Mouse (Mus musculus) CH12F3 (cell line): ENCODE results near the gene Anxa9.
"Not testable (repeated sequence)": the region's sequence is repeated elsewhere in the genome, so short reads cannot be mapped to it uniquely, and the experiment has no call there.

ENCODE experiments used
- in situ Hi-C: fragments of 300-500 bp; cut with MboI; formaldehyde crosslinking; loops from 2 replicates; pipeline ENCODE4 v1.14.3; 2020; ENCODE audit warnings: low sequenced_read_pairs

Gene Anxa9

GRCm38 (mm10) chr3:95307100-95307499 is at the start of gene Anxa9:
TSS of gene Anxa9 (minus strand) at chr3:95307176.
- in situ Hi-C loops: no loop called here

GRCm38 (mm10) chr3:95355911-95356544 is 49.1 kb upstream of the Anxa9 start:
- in situ Hi-C loops: not testable (repeated sequence)

- in situ Hi-C loops: no loop called here
Measured at GRCm38 (mm10) chr3:95349491-95349890, 42.5 kb upstream of the Anxa9 start.

- in situ Hi-C loops: not testable (repeated sequence)
Measured at GRCm38 (mm10) chr3:95348343-95348742, 41.4 kb upstream of the Anxa9 start.

GRCm38 (mm10) chr3:95346454-95346853 is 39.5 kb upstream of the Anxa9 start:
- in situ Hi-C loops: no loop called here

- in situ Hi-C loops: not testable (repeated sequence)
Measured at GRCm38 (mm10) chr3:95343356-95344000, 36.5 kb upstream of the Anxa9 start.

- in situ Hi-C loops: no loop called here
Measured at GRCm38 (mm10) chr3:95338251-95338650, 31.3 kb upstream of the Anxa9 start.

GRCm38 (mm10) chr3:95337345-95337744 is 30.4 kb upstream of the Anxa9 start:
- in situ Hi-C loops: no loop called here

GRCm38 (mm10) chr3:95331528-95331927 is 24.6 kb upstream of the Anxa9 start:
- in situ Hi-C loops: no loop called here

- in situ Hi-C loops: no loop called here
Measured at GRCm38 (mm10) chr3:95328803-95329404, 21.9 kb upstream of the Anxa9 start.

- in situ Hi-C loops: no loop called here
Measured at GRCm38 (mm10) chr3:95324454-95325144, 17.6 kb upstream of the Anxa9 start.

- in situ Hi-C loops: no loop called here
Measured at GRCm38 (mm10) chr3:95323429-95323828, 16.5 kb upstream of the Anxa9 start.

GRCm38 (mm10) chr3:95319701-95320625 is 13.0 kb upstream of the Anxa9 start:
- in situ Hi-C loops: no loop called here

- in situ Hi-C loops: no loop called here
Measured at GRCm38 (mm10) chr3:95319110-95319509, 12.1 kb upstream of the Anxa9 start.

GRCm38 (mm10) chr3:95318548-95318947 is 11.6 kb upstream of the Anxa9 start:
- in situ Hi-C loops: no loop called here

GRCm38 (mm10) chr3:95317414-95318080 is 10.6 kb upstream of the Anxa9 start:
- in situ Hi-C loops: no loop called here

GRCm38 (mm10) chr3:95315844-95316550 is 9.0 kb upstream of the Anxa9 start:
- in situ Hi-C loops: no loop called here

GRCm38 (mm10) chr3:95315094-95315843 is 8.3 kb upstream of the Anxa9 start:
- in situ Hi-C loops: no loop called here
